Comparison of ENCODE assay signal across 7 mouse cellular contexts in the genomic region with DNA sequence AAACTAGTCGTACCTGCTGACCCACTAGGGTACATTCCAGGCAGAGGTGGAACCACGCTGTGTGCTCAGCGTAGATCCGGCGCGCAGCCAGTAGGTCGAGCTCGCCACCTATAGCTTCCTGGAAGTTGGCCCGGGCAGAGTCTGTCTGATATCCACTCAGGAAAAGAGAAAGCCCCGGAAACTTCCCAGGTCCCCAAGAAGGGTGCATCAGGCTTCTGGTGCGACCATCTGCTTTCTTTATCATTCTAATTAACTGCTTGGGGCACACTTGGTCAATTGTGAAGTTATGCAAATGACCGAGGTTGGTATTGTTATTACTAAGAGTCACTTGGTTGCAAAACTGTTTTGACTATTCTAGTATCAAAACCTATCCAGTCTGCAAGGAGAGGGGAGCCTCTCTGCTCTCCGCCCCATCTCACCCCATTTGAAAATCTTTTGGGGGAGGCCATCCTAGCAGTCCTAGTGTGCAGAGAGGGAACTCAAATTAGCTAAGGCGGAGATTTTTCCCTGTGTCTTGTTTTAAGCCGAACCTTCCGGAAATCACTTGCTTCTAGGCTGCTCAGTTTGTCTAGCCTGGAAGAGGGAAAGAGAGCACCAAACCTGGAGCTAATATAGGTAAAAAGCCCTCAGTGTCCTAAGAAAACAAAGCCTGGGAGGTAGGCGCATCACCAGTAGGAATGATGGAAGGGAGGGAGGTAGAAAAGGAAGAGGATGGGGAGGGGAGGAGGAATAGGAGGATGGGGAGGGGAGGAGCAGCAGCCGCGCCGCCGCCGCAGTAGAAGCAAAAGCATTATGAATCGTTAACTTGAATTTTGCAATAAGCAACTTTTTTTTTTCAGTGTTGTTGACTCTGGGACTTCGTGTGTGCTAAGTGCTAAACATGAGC. TPM values are rescaled to one million over a fixed set of nuclear protein-coding genes. Genes with fewer than 3 reads are reported as not detected.
DNase-seq lines count a peak whose midpoint lies in the region; ATAC-seq lines count a peak whose summit lies in the region.

No protein-coding gene starts in this region.

- 4% methylated on average over 24 of the region's 24 CpGs for WGBS in heart, embryonic 16.5 days
- 3% methylated on average over 24 of the region's 24 CpGs for WGBS in midbrain, embryonic 14.5 days

- ATAC-seq in heart, embryonic 16.5 days (replicated peaks; ENCODE audit: extremely low read depth, insufficient read depth, low FRiP score) = no peak
- no peak; the same call in 1 of the 2 replicates for ATAC-seq in midbrain, embryonic 14.5 days (ENCODE audit: low FRiP score, low TSS enrichment)

- H3K27ac ChIP-seq in heart, embryonic 16.5 days (ENCODE audit: low read length) = no peak overlapping the region
- H3K27ac ChIP-seq in midbrain, embryonic 14.5 days (replicated peaks; ENCODE audit: low read depth, low read length) = peak overlapping the region; percentile 10; the same call in 1 of the 2 replicates

- H3K27me3 ChIP-seq in heart, embryonic 16.5 days (ENCODE audit: control insufficient read depth, insufficient read depth, low read length) = no peaks in the 10 kb centered on the region
- no peaks in the 10 kb centered on the region for H3K27me3 ChIP-seq in midbrain, embryonic 14.5 days (ENCODE audit: control insufficient read depth, insufficient read depth, low read length)

- H3K9ac ChIP-seq in heart, embryonic 16.5 days (ENCODE audit: low read length) = peak overlapping the region; percentile 62
- H3K9ac ChIP-seq in midbrain, embryonic 14.5 days (replicated peaks; ENCODE audit: low read length) = peak overlapping the region; percentile 34; the same call in 1 of the 2 replicates

- H3K4me1 ChIP-seq in heart, embryonic 16.5 days (ENCODE audit: control insufficient read depth, insufficient read depth, low read length) = peaks cover 7% of the 10 kb centered on the region
- peaks cover 7% of the 10 kb centered on the region; the same call in 1 of the 2 replicates for H3K4me1 ChIP-seq in midbrain, embryonic 14.5 days (ENCODE audit: control insufficient read depth, insufficient read depth, low read length)

- peak overlapping the region; percentile 77 for H3K4me2 ChIP-seq in heart, embryonic 16.5 days (ENCODE audit: low read depth, low read length)
- H3K4me2 ChIP-seq in midbrain, embryonic 14.5 days (ENCODE audit: low read length) = peak overlapping the region; percentile 50

- no peaks in the 10 kb centered on the region for H3K9me3 ChIP-seq in heart, embryonic 16.5 days (replicated peaks; ENCODE audit: control insufficient read depth, low read length)
- H3K9me3 ChIP-seq in midbrain, embryonic 14.5 days (ENCODE audit: control insufficient read depth, low read length) = no peaks in the 10 kb centered on the region

- peak; percentile 17 to 45 for DNase-seq in urinary bladder, adult 18-20 months (ENCODE audit: low spot score in 2 of 2)
- no peak for DNase-seq in urinary bladder, adult 2 months (ENCODE audit: low spot score)
- peak; percentile 69 for DNase-seq in cerebellum, adult 9-11 months
- DNase-seq in liver = peak; percentile 24
- peak; percentile 53 for DNase-seq in midbrain, embryonic 14.5 days
- DNase-seq in layer of hippocampus, adult 8-10 months (ENCODE audit: low spot score in 2 of 2) = no peak

- H3K4me3 ChIP-seq in heart, embryonic 16.5 days (ENCODE audit: low read length) = peak overlapping the region; percentile 56
- H3K4me3 ChIP-seq in midbrain, embryonic 14.5 days (replicated peaks; ENCODE audit: low read depth, low read length) = peak overlapping the region; percentile 23

- no peaks in the 10 kb centered on the region for H3K36me3 ChIP-seq in heart, embryonic 16.5 days (ENCODE audit: control insufficient read depth, insufficient read depth)
- no peaks in the 10 kb centered on the region for H3K36me3 ChIP-seq in midbrain, embryonic 14.5 days (ENCODE audit: control insufficient read depth, insufficient read depth, low read length)

RNA-seq across cellular contexts. Expression of a gene that starts 26.4 kb away (rescaled TPM):
- 0.45 and 0.46 TPM in 2 replicates for polyA plus RNA-seq in urinary bladder, adult 2 months (2012; rRNA removed)
- polyA plus RNA-seq in heart, embryonic 16.5 days (2015; fragmentation: Nextera tagmentation; extraction: Ambion mirVana) = 0.54 and 1.0 TPM in 2 replicates
- 0.11 TPM in 1 of 2 replicates, not detected in the other for polyA plus RNA-seq in midbrain, embryonic 14.5 days (2014; fragmentation: Nextera tagmentation; extraction: Ambion mirVana)
- total RNA-seq in layer of hippocampus, adult 8-10 months (2022) = under 1 TPM; 0.33 to 0.58 (median 0.48) TPM

RNA-seq across cellular contexts. Expression of a gene that starts 30.4 kb away (rescaled TPM):
- polyA plus RNA-seq in urinary bladder, adult 2 months (2012; rRNA removed) = 32.1 and 32.9 TPM in 2 replicates
- 59.2 and 67.2 TPM in 2 replicates for polyA plus RNA-seq in heart, embryonic 16.5 days (2015; fragmentation: Nextera tagmentation; extraction: Ambion mirVana)
- 87.2 and 111 TPM in 2 replicates for polyA plus RNA-seq in midbrain, embryonic 14.5 days (2014; fragmentation: Nextera tagmentation; extraction: Ambion mirVana)
- total RNA-seq in layer of hippocampus, adult 8-10 months (2022) = 10 to 100 TPM; 36.8 to 44.5 (median 40.5) TPM

Comparison
In these comparisons a context has a peak if more than half of its experiments do, and no peak if none do; other contexts are left out.
1. DNase-seq: peak in urinary bladder, adult 18-20 months (2 of 2), cerebellum, adult 9-11 months (single experiment), liver (single experiment) and midbrain, embryonic 14.5 days (single experiment); none in urinary bladder, adult 2 months (single experiment) and layer of hippocampus, adult 8-10 months (0 of 2).